Mouse (Mus musculus) heart, postnatal 36 days (tissue): Measurements from ENCODE around the gene Raph1. TPM values are rescaled to one million over a fixed set of nuclear protein-coding genes. Genes with fewer than 3 reads are reported as not detected.

ENCODE experiments used
- DNase-seq, 2 experiments: peaks; one replicate each; pipeline ENCODE4 v3.0.0; 2021 to 2022
- intact Hi-C: fragments of 180-260 bp; cut with DNase I; formaldehyde crosslinking; loops from one replicate; pipeline ENCODE4 v1.15.1; 2025
- total RNA-seq, 2 experiments: library from RNA; stranded (reverse); gene quantifications; 2 replicates each; pipeline ENCODE4 v1.2.3; 2021

Raph1 gene
- total RNA-seq, 2 experiments from 2014 or later, result 128 to 147 TPM

- intact Hi-C loops, result loop anchor here (1.0 to 2.0 kb wide), 4 partner anchors 101 to 294 kb away; partner anchors contain the start of gene Abi2
These were observed 823 bp downstream of the Raph1 start for GRCm38 (mm10) chr1:60565931-60566630.

DNA sequence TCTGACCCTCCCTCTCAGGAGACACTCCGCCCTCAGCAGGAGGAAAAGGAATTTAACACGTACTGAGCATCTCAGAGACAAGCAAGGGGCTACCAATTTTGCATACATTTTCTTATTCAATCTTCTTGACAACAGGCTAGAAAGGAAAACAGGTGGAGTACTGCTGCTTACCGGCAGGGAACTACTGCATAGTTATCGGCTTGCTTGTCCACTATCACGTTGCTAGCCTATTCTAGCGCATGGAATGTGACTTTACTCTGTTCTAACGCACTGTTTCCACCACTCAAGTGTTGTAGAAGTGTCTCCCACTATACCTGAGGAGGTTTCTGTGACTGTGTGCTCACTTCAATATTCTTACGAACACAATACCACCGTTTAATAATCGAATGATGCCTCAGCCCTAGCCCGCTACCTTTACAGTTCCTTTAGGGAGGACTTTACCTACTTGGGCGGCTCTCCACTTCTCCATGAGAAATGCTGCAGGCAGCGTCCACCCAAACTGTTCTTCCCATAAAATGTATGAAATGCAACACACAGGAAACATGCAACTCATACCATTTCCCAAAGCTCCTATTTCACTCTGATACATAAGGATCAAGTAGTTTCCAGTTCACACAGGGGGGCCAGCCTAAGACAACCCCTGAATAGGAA, 1.5 kb downstream of the Raph1 start:
- intact Hi-C loops, result loop anchor here (1.0 to 2.0 kb wide), 2 partner anchors 101 to 295 kb away; no protein-coding TSS in a partner anchor
- peak; percentile 15 to 50 for DNase-seq

More at GRCm38 (mm10) chr1:60565931-60566630, 823 bp downstream of the Raph1 start:
- peak in 1 of 2 experiments; percentile 81 for DNase-seq

- intact Hi-C loops, result loop anchor here (1.0 to 2.0 kb wide), 2 partner anchors 102 to 296 kb away; no protein-coding TSS in a partner anchor
These were observed 2.2 kb downstream of the Raph1 start for GRCm38 (mm10) chr1:60564691-60565090.

DNA sequence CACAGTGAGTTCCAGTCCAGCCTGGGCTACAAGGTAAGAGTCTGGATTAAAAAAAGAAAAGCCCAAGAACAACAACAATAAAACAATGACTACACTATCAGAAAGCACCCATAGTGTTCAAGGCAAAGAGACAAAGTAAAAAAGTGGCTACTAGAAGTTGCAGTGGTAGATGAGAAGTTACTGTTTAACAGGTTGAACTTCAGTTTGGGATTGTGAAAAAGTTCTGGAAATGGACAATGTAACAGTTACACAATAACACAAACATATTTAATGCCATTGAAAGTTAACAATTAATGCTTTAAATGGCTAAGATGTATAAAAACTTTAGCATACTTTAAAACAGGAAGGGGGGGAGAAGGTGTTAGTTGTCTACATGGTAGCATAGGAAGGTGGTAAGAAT, 3.9 kb downstream of the Raph1 start:
- no peak for DNase-seq
- intact Hi-C loops, result no loop called here

More at GRCm38 (mm10) chr1:60564691-60565090, 2.2 kb downstream of the Raph1 start:
- DNase-seq, result no peak

- intact Hi-C loops, result no loop called here
These were observed 23.2 kb downstream of the Raph1 start for GRCm38 (mm10) chr1:60543681-60544080.

DNA sequence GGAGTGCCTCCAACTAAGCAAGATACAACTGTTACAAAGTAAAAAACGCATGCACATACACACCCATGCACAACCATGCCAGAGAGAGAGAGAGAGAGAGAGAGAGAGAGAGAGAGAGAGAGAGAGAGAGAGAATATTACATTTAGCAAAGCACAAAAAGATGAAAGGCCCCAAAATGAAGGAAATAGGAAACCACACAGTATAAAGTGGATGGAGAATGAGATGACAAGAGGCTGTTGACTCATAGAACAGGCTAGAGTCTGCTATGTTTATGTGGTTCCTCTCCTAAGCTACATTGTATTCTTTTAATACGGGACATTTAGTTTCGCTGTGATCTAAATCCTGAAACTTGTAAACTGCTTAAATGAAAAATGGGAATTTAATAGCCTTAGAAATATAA, 27.6 kb downstream of the Raph1 start:
- intact Hi-C loops, result no loop called here
- DNase-seq, result no peak

More at GRCm38 (mm10) chr1:60543681-60544080, 23.2 kb downstream of the Raph1 start:
- DNase-seq, result no peak

DNA sequence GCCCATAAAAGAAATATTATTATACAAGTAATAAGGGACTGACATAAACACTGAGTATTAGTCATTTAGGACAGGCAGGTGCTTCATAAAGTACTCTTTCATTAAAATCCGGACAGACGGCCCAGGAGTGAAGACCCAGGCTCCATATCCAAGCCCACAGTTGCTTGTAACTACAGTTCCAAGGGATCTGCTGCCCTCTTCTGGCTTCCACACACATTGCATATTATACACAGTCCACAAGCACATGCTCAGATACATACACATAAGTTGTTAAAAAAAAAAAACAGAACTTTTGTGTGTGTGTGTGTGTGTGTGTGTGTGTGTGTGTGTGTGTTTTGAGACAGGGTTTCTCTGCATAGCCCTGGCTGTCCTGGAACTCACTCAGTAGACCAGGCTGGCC, 32.0 kb downstream of the Raph1 start:
- peak in 1 of 2 experiments; percentile 26 for DNase-seq
- intact Hi-C loops, result no loop called here

DNA sequence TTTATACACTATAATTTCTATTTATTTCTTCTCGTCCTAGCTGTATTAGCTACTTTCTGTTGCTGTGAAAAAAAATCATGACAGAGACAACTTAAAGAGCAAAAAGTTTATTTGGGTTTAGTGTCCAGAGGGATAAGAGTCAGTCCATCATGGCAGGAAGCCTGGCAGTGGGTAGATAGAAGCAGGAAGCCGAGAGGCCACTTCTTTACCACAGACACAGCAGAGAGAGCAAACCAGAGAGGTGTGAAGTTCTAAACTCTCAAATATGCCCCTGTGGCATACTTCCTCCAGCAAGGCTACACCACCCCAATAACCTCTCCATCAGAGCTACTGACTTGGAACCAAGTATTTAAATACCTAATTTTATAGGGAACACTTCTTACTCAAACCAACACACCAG, 36.3 kb downstream of the Raph1 start:
- no peak for DNase-seq
- intact Hi-C loops, result no loop called here

DNA sequence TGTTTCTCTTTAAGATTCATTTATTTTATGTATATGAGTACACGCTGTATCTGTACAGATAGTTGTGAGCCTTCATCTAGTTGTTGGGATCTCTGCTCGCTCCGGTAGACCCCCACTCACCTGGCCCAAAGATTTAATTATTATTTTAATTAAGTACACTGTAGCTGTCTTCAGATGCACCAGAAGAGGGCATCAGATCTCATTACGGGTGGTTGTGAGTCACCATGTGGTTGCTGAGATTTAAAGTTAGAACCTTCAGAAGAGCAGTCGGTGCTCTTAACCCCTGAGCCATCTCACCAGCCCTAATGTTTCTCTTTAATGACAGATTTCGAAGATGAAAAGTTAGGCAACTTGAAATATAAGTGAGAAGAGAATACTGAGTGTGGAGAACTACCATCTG, 36.8 kb downstream of the Raph1 start:
- intact Hi-C loops, result no loop called here
- no peak for DNase-seq

DNA sequence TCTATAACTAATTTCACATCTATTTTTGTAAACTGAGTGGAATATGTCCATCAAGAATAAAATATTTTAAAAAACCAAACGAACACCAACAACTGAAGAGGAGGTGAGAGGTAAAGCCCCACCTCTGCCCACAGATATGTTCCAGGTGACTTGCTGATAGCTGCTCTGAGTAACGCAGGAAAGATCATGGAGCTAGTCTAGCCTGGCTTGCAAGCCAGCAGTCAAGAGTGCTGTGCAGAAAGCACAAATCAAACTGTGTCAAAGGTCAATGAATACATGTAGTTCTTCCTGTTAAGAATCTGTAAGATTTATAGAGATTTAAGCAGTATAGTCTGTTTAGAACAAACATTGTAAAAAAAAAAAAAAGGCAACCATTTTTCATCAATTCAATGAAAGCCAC, 56.3 kb downstream of the Raph1 start:
- no peak for DNase-seq
- intact Hi-C loops, result no loop called here

GRCm38 (mm10) chr1:60503456-60503855, 63.4 kb downstream of the Raph1 start:
- DNase-seq, result no peak
- intact Hi-C loops, result no loop called here

DNA sequence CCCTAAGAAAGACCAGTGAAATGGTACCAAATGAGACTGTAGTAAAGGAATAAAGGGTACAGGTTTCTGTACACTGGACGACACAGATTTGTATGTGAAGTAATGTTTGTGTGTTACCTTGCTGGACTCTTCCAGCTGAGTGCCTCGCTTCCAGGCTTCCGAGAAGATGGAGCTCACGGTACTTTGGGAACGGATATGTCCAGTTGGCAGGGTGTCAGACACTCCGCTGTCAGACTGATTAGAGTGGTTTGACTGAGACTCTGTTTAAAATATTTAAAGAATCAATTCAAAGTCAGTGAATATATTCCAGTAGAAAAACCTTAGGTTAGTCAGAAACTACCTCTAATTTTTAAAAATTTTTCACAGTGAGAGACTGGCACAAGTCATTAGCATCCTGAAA, 73.5 kb downstream of the Raph1 start:
- DNase-seq, result no peak
- intact Hi-C loops, result no loop called here

GRCm38 (mm10) chr1:60492404-60492803, 74.5 kb downstream of the Raph1 start:
- DNase-seq, result no peak
- intact Hi-C loops, result no loop called here

DNA sequence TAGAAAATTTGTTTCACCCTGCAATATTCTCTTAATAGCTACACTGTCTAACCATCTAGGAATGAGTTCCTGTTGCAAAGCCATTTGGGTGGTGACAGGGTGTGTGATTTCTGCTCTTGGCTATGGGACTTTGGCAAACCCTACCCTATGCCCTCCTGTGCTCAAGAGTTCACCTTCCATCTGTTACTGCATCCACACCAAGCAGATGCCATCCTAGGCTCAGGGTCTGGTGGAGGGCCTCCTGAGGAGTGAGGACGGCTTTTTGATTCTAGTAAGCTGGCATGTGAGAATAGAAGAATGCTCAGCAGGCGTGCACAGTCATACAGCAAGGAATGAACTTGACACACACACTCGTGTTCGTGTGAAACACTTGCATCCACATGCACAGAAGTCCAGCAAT, 76.4 kb downstream of the Raph1 start:
- intact Hi-C loops, result no loop called here
- no peak for DNase-seq

- no peak for DNase-seq
- intact Hi-C loops, result no loop called here
These were observed 77.2 kb downstream of the Raph1 start for GRCm38 (mm10) chr1:60489660-60490059.

DNA sequence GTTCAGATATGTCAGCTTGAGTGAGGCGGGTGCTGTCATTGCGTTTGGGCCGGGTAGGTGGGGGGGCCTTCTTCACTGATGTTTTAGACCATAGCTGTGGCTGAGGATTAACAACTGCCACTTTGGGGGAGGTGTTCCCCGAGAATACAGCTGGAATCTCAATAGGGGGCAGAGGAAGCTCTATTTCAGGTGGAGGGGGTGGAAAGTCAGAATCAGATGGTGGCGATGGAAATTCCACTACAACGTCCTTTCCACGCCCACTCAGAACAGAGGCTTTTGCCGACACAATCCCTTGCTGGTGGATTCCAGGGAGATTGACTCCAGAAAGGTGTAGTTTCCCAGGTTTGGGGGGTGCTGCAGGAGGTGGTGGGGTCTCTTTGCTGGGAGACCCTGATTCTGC, 78.3 kb downstream of the Raph1 start:
- DNase-seq, result no peak
- intact Hi-C loops, result no loop called here

GRCm38 (mm10) chr1:60485649-60486048, 81.3 kb downstream of the Raph1 start:
- intact Hi-C loops, result no loop called here
- DNase-seq, result no peak

DNA sequence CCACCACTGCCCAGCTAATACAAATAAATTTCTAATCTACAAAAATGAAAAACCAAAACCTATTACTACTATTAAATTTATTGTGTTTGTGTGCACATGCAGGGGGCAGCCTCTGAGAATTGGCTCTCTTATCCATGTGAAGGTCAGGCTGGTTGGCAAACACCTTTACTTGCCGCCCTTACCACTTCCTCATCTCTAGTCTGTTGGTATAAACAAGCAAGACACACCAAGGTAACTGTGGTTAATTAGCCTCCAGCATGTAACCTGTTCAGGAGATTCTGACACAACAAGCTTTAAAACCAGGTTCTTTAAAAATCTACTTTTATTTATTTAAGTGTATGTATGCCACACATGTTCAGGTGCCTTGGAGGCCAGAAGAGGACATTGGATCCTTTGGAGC, 84.0 kb downstream of the Raph1 start:
- DNase-seq, result no peak
- intact Hi-C loops, result no loop called here

DNA sequence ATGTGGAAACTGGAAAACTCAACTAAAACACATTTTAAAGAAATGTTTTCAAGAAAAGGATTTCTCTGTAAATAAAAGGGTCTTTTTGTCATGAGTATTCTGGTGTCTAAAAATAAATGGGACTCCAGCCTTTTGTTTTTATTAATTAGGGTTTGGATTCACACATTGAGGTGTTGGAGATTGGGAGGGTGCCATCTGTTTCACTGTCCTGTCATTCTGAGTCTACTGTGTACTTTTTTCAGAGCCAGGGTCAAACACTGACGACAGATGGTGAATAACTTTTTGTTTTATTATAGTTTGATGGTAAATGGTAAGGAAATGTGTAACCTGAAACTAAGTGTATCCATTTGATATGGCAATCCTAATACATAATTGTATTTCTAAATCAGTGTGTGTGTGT, 85.3 kb downstream of the Raph1 start:
- DNase-seq, result no peak
- intact Hi-C loops, result no loop called here

- DNase-seq, result no peak
- intact Hi-C loops, result no loop called here
These were observed 96.4 kb downstream of the Raph1 start for GRCm38 (mm10) chr1:60470541-60470940.

- no peak for DNase-seq
- intact Hi-C loops, result no loop called here
These were observed 97.4 kb downstream of the Raph1 start for GRCm38 (mm10) chr1:60469491-60469890.

DNA sequence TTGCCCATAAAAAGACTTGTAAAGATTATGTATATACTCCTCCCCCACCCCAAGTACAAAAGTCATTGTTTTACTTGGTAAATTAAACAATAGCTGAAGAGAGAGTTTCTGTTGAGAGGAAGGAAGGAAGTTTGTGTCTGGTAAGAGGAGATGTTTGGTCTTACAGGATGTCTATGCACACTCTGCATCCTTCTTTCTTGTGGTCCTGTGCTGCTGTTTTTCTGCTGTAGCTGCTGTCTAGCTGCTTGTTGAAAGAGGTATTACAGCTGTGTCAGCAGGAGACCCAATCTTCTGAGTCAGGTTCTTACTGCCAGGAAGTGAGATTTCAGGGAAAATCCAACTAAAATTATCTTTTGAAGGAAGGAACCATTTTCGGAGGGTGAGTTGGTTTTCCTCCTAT, 106.3 kb downstream of the Raph1 start:
- no peak for DNase-seq
- intact Hi-C loops, result no loop called here
